Mouse (Mus musculus): ENCODE data around the gene Zfp821.

DNA sequence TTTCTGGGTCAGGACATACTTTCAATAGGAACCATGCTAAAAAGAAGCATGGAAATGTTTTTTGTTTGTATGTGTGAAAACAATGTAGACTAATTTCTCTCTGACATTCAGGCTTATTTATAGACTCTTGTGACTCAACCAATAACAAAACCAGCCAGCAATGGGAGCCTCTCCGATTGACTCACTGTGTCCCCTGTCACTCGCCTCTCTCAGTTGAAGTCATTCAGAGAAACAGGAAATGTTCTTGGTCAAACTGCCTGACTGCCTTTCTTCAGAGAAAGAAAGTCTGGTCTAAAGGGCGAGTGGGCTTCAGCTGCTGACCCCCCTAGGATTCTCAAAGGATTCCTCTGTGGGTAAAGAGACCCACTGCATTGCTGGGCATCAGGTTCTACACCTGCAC, 67.8 kb downstream of the Zfp821 start:
- TF ChIP-seq CTCF (IDR thresholded peaks at IDR 0.05; ENCODE audit: insufficient read depth, low read depth, low read length) = no peak
- TF ChIP-seq POLR2A (IDR thresholded peaks at IDR 0.05; ENCODE audit: insufficient read depth, low read depth, low read length) = no peak
